Mouse (Mus musculus) heart, postnatal 0 days (tissue): ENCODE results near the gene Ush2a. TPM values are rescaled to one million over a fixed set of nuclear protein-coding genes. Genes with fewer than 3 reads are reported as not detected.

Experiments used
- ATAC-seq: fragments of 200-750 bp; cut with Nextera tagmentation; 2 replicates; pipeline ENCODE4 v1.8.0; 2017; ENCODE audit warnings: low read depth, moderate number of reproducible peaks, moderate library complexity; ENCODE audit not compliant: insufficient read depth
- DNase-seq: peaks from one replicate; pipeline ENCODE4 v3.0.0-alpha.2; 2016; ENCODE audit warnings: low spot score
- H3K27ac ChIP-seq: fragments of 300-500 bp; sonication (generic); 2 replicates; pipeline ENCODE4 v1.5.1; 2014; ENCODE audit warnings: low read depth, mild to moderate bottlenecking
- H3K27me3 ChIP-seq: fragments of 300-500 bp; sonication (generic); 2 replicates; pipeline ENCODE4 v1.6.1; 2014; ENCODE audit warnings: low read length, mixed read lengths; ENCODE audit not compliant: control insufficient read depth, insufficient read depth
- H3K36me3 ChIP-seq: fragments of 300-500 bp; sonication (generic); replicated peaks from 2 replicates; pipeline ENCODE4 v1.6.1; 2014; ENCODE audit warnings: low read length, mixed read lengths; ENCODE audit not compliant: control insufficient read depth, insufficient read depth
- H3K4me1 ChIP-seq: fragments of 300-500 bp; sonication (generic); 2 replicates; pipeline ENCODE4 v1.6.1; 2014; ENCODE audit warnings: antibody characterized with exemption; ENCODE audit not compliant: control insufficient read depth, insufficient read depth
- H3K4me2 ChIP-seq: fragments of 300-500 bp; sonication (generic); 2 replicates; pipeline ENCODE4 v1.6.1; 2014; ENCODE audit warnings: low read depth, mild to moderate bottlenecking, low read length, moderate library complexity
- H3K4me3 ChIP-seq: fragments of 300-500 bp; sonication (generic); 2 replicates; pipeline ENCODE4 v1.5.1; 2014; ENCODE audit warnings: low read depth, low read length
- H3K9ac ChIP-seq: fragments of 300-500 bp; sonication (generic); replicated peaks from 2 replicates; pipeline ENCODE4 v1.6.1; 2014; ENCODE audit warnings: low read depth, low read length, mixed read lengths
- H3K9me3 ChIP-seq: fragments of 300-500 bp; sonication (generic); replicated peaks from 2 replicates; pipeline ENCODE4 v1.6.1; 2016; ENCODE audit warnings: low read length; ENCODE audit not compliant: control insufficient read depth
- CTCF ChIP-seq: IDR thresholded peaks from 2 replicates; pipeline ENCODE4 v1.5.1; 2016; ENCODE audit warnings: antibody characterized with exemption, control low read depth, low read depth
- EP300 ChIP-seq: IDR thresholded peaks from 2 replicates; pipeline ENCODE4 v1.6.1; 2016; ENCODE audit warnings: antibody characterized with exemption, low read depth
- whole genome bisulfite sequencing: fragments of 180-500 bp; shearing (Covaris S2); extraction: QIAGEN DNeasy Blood & Tissue Kit; methylation state at CpG from one replicate; pipeline ENCODE4 v1.1.7; 2014; 5-methylcytosine and 5-hydroxymethylcytosine counted together
- polyA plus RNA-seq: library from polyadenylated mRNA; unstranded; fragments of >200 nt; fragmentation: Nextera tagmentation; extraction: Ambion mirVana; gene quantifications from 2 replicates; pipeline ENCODE4 v1.2.1, GENCODE M21; 2015
- total RNA-seq: library from RNA; depleted of rRNA; stranded (reverse); fragments of >200 nt; gene quantifications from 2 replicates; pipeline ENCODE4 v1.2.3, GENCODE M21; 2014; ENCODE audit warnings: low replicate concordance

Gene Ush2a
- total and polyA plus RNA-seq, 2 experiments from 2014 or later = 0.11 TPM; not detected in 1

- DNase-seq = no peak
- H3K36me3 ChIP-seq = no peaks in the 10 kb centered on the region
- no peak overlapping the region for H3K27ac ChIP-seq
- no peak overlapping the region for H3K4me3 ChIP-seq
- H3K9me3 ChIP-seq = no peaks in the 10 kb centered on the region
- no peaks in the 10 kb centered on the region for H3K4me1 ChIP-seq
- TF ChIP-seq EP300 (no peak), CTCF (no peak)
- no peak overlapping the region for H3K4me2 ChIP-seq
- no peaks in the 10 kb centered on the region for H3K27me3 ChIP-seq
- ATAC-seq = no peak
- WGBS = 86% methylated on average over 4 of the region's 4 CpGs
- H3K9ac ChIP-seq = no peak overlapping the region
Measured at GRCm38 (mm10) chr1:188708176-188708575, 446.4 kb downstream of the Ush2a start.

- no peaks in the 10 kb centered on the region for H3K36me3 ChIP-seq
- no peaks in the 10 kb centered on the region for H3K27me3 ChIP-seq
- WGBS = 92% methylated on average over 10 of the region's 10 CpGs
- ATAC-seq = no peak
- H3K4me1 ChIP-seq = no peaks in the 10 kb centered on the region
- no peak overlapping the region for H3K4me3 ChIP-seq
- DNase-seq = no peak
- H3K4me2 ChIP-seq = no peak overlapping the region
- TF ChIP-seq EP300 (no peak), CTCF (no peak)
- H3K9ac ChIP-seq = no peak overlapping the region
- no peak overlapping the region for H3K27ac ChIP-seq
- H3K9me3 ChIP-seq = no peaks in the 10 kb centered on the region
Measured at GRCm38 (mm10) chr1:188708694-188709093, 446.9 kb downstream of the Ush2a start.

GRCm38 (mm10) chr1:188714131-188714530 is 452.3 kb downstream of the Ush2a start:
- DNase-seq (no peak), ATAC-seq (no peak)
- TF ChIP-seq CTCF = no peak
- no peak for TF ChIP-seq EP300
- Histone ChIP-seq H3K36me3 (no peaks in the 10 kb centered on the region), H3K9me3 (no peaks in the 10 kb centered on the region), H3K4me3 (no peak overlapping the region), H3K27me3 (no peaks in the 10 kb centered on the region), H3K4me2 (no peak overlapping the region), H3K4me1 (no peaks in the 10 kb centered on the region), H3K27ac (no peak overlapping the region), H3K9ac (no peak overlapping the region)
- WGBS = 88% methylated on average over 18 of the region's 18 CpGs

GRCm38 (mm10) chr1:188714941-188715340 is 453.1 kb downstream of the Ush2a start:
- no peaks in the 10 kb centered on the region for H3K36me3 ChIP-seq
- H3K9me3 ChIP-seq = no peaks in the 10 kb centered on the region
- TF ChIP-seq EP300 (no peak), CTCF (no peak)
- no peaks in the 10 kb centered on the region for H3K27me3 ChIP-seq
- WGBS = 90% methylated on average over 7 of the region's 7 CpGs
- H3K9ac ChIP-seq = no peak overlapping the region
- no peak overlapping the region for H3K4me2 ChIP-seq
- no peaks in the 10 kb centered on the region for H3K4me1 ChIP-seq
- no peak for ATAC-seq
- DNase-seq = no peak
- no peak overlapping the region for H3K27ac ChIP-seq
- H3K4me3 ChIP-seq = no peak overlapping the region

- WGBS = 61% methylated on average over 3 of the region's 3 CpGs
- no peaks in the 10 kb centered on the region for H3K27me3 ChIP-seq
- no peak overlapping the region for H3K9ac ChIP-seq
- no peak overlapping the region for H3K4me2 ChIP-seq
- ATAC-seq = no peak
- H3K36me3 ChIP-seq = no peaks in the 10 kb centered on the region
- H3K27ac ChIP-seq = no peak overlapping the region
- H3K9me3 ChIP-seq = no peaks in the 10 kb centered on the region
- no peaks in the 10 kb centered on the region for H3K4me1 ChIP-seq
- TF ChIP-seq CTCF = no peak
- TF ChIP-seq EP300 = no peak
- H3K4me3 ChIP-seq = no peak overlapping the region
- DNase-seq = no peak
Measured at GRCm38 (mm10) chr1:188716886-188717285, 455.1 kb downstream of the Ush2a start.
